Mouse (Mus musculus): ENCODE results near the gene Ndst2.
"Not testable (repeated sequence)": the region's sequence is repeated elsewhere in the genome, so short reads cannot be mapped to it uniquely, and the experiment has no call there.

Ndst2 gene

GRCm38 (mm10) chr14:20737306-20737705, 2.9 kb upstream of the Ndst2 start:
- DNase-seq, result peak; percentile 72 to 85

DNA sequence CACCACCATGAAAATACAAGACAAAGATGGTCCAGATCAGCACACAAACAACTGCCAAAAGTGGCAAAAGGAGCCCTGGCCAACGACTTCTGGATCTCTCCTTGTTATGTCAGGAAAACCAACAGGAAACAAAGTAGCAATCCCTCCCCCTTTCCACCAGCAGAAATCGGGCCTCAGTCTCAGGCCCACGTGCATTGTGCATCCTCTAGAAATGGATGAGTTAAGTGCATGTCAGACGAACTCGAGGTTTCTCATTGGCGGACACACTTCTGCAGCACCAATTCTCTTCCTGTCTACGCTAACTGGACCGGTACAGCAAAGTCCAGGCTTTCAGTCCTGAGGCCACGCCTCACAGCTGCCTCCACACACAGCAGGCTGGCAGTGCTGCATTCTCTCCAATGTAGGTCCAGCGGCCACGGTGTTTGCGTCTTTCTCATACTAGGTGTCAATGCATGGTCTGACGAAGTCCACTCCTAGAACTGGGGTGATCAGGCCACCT, 1.6 kb upstream of the Ndst2 start:
- DNase-seq, result no peak

GRCm38 (mm10) chr14:20735052-20735451, 690 bp upstream of the Ndst2 start:
- DNase-seq, result no peak

- DNase-seq, result no peak
Observed at GRCm38 (mm10) chr14:20733041-20733951, 1.1 kb downstream of the Ndst2 start.

- no peak for DNase-seq
Observed at GRCm38 (mm10) chr14:20730853-20731602, 3.3 kb downstream of the Ndst2 start.

- no peak for DNase-seq
Observed at GRCm38 (mm10) chr14:20729871-20730270, 4.5 kb downstream of the Ndst2 start.

DNA sequence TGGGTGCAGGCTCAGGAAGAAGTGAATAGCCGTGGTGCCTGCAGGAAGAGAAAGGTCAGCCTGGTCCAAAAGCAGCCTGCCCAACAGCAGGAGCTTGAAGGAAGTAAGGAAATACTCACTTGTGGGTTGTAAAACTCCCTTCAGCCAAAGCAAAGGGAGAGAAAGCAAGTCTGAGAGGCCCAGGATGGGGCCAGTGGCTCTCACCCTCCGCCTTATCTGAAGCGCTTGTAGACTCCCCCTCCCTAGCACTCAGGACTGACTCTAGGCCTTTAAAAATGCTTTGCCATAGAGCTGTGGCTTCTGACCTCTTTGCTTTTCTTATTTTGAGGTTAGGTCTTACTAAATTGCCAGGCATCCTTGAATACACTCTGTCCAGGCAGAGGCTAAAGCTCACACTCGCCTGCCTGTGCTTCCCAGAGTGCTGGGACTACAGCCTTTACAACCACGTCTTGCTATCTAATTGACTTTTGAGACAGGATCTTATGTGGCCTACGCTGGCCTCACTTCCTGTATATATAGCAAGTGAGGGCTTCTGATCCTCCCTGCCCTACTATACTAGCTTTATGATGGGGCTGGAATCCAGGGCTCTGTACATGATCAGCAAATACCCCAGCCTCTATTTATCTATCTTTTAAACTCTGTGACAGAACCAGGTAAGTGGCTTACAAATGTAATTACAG, 8.6 kb downstream of the Ndst2 start:
- no peak for DNase-seq

DNA sequence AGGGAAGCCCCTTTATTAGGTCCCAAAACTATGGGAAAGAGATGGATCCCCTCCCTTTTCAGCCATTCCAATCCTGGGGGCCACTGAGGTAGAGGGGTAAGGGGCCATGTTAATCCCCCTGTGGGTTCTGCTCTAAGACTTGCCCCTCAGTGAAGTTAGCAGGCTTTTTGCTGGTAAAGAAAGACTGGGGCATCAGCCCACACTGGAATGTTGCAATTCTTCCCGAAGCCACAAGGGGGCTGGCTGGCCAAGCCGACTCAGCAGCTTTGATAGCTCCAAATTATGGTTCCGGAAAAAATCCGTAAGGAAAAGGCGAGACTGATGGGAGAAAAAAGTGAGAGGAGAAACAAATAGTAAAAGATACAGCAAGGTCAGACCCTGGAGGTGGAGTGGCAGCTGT, 10.3 kb downstream of the Ndst2 start:
- peak; percentile 72 to 76 for DNase-seq

- DNase-seq, result no peak
Observed at GRCm38 (mm10) chr14:20723006-20723405, 11.4 kb downstream of the Ndst2 start.

DNA sequence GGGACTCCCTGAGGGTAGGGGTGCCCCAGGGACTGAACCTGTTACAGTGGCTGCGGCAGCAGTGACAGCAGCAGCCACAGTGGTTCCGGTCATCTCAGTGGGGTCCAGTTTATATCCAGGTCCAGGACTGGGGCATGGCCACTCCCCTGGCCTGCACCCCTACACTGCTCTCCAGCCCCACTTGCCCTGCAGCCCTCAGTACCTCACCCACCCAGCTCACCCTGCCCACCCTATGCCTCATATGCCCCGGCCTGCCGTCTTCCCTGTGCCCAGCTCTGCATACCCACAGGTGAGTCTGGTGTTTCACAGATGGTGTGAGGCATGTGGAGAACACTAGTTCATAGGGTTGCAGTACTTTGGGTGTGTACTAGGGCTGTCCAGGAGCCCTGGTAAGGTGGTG, 13.0 kb downstream of the Ndst2 start:
- DNase-seq, result no peak

DNA sequence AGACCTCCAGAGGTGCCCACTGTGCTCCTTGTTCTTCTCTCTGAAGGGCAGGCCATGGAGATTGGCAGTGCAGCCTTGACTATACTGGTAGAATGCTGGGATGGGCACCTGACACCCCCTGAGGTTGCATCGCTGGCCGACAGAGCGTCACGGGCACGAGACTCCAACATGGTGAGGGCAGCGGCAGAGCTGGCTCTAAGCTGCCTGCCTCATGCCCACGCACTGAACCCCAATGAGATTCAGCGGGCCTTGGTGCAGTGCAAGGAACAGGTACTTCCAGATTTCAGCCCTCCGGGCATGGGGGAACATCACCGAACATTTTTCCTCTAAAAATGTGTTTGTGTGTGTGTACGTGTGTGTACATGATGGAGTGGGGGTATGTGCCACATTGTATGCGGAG, 14.6 kb downstream of the Ndst2 start:
- no peak for DNase-seq

- DNase-seq, result no peak
Observed at GRCm38 (mm10) chr14:20718443-20718842, 15.9 kb downstream of the Ndst2 start.

DNA sequence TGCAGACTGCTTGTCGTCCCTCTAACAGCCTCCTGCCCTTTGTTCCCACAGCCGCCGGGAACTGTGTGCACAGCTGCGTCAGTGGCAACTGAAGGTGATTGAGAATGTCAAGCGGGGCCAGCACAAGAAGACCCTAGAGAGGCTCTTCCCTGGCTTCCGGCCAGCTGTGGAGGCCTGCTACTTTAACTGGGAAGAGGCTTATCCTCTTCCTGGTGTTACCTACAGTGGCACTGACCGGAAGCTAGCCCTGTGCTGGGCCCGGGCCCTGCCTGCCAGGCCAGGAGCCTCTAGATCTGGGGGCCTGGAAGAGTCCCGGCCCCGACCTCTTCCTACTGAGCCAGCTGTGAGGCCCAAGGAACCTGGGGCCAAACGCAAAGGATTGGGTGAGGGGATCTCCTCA, 20.5 kb downstream of the Ndst2 start:
- no peak for DNase-seq

DNA sequence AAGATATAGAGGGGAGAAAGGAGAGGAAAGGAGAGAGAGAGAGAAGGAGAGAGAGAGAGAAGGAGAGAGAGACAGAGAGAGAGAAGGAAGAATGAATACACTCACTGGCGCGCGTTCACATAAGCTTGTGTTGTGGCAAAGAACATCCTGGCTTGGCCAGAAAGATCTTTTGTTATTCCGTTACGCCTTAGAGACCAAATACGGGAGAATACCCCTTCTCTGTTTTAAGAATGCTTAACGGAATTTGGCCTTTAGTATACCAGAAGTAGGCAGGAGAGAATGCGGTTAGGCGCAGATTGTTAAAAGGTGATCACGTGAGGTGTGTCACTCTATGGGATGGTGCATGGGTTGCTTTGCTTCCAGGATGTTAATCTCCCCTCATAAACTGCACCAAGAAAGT, 26.1 kb downstream of the Ndst2 start:
- DNase-seq, result no peak

DNA sequence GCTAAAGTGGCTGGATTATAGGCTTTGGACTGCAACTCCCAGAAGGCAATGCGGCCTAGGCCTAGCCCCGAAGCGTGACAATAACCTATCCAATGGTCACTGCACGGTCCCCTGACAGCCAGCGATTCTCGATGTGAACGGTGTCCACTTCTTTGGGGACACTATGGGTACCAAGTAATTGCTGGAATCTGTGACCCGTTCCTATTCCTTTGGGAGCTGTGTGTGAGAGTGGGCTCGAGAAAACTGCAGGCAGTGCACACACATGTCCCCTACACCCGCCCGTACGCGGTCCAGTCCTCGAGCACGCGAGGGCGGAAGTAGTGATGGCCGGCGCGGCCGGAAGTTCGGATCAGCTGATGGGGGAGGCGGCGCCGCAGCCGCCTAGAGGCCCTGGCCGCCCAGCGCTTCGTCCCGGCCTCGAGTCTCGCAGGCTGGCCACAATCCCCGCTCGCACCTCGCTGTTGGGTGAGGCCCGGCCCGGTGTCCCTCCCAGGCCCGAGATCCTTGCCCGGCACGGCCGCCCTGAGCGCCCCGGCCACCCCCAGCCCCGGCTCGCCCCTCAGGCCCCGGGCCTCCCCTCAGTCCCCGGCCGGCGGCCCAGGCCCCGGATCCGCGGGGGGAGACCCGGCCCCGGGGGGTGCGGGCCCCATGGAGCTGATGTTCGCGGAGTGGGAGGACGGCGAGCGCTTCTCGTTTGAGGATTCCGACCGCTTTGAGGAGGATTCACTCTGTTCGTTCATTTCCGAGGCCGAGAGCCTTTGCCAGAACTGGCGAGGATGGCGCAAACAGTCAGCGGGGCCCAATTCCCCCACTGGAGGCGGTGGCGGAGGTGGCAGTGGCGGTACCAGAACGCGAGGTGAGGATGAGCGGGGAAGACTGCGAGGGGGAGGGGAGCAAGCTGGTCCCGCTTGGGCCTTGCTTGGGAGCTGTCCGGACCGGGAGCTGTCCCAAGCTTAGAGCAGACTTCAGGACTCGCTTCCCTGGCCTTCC, 26.9 kb downstream of the Ndst2 start, which contains the start of gene Zswim8:
Zswim8 (plus strand) TSS at position 352 of the 990 bp plus-strand sequence.
- DNase-seq, result peak; percentile 89 to 96

GRCm38 (mm10) chr14:20703461-20703860, 30.9 kb downstream of the Ndst2 start:
- DNase-seq, result not testable (repeated sequence)

DNA sequence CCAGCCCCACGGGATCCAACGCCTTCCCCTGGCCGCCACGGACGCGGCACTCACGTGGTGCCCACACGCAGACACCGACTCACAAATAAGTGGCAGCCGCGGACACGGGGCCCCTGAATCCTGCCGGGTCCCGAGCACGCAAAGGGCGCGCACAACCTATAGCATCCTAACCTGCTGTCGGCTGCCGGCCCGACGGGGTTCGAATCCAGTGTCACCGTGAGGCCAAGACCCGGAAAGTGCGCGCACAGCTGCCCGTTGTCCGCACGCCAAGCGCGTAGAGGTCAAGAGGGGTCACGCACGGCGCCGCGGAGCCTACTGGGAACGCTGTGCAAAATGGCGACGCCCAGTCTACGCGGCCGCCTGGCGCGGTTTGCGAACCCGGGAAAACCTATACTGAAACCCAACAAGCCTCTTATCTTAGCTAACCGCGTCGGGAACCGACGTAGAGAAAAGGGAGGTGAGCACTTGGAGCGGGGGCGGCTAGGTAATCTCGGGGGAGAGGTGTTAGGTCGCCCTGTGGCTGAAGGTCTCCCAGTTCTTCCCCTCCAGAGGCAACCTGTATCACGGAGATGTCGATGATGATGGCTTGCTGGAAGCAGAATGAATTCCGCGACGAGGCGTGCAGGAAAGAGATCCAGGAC, 31.5 kb downstream of the Ndst2 start, which contains the start of gene Chchd1:
Chchd1 (plus strand) TSS at position 266 of the 641 bp plus-strand sequence.
- DNase-seq, result peak; percentile 94

GRCm38 (mm10) chr14:20702096-20702740, 32.1 kb downstream of the Ndst2 start:
- no peak for DNase-seq

DNA sequence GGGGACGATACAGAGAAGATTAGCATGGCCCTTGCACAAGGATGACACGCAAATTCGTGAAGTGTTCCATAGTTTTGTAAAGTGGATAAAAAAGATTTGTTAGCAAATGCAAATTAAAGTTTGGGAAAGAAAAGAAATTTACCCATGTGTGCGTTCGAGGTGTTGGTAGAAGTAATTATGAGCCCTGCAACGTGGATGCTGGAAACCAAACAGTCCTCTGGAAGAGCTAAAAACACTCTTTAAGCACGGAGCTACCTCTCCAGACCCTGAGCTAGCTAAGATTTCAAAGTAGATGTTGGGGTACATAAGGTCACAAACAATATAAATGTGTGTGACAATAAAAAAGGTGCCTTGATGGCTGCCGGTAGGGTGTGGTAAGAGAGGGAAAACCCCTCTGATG, 32.8 kb downstream of the Ndst2 start:
- DNase-seq, result no peak

GRCm38 (mm10) chr14:20700362-20700761, 34.0 kb downstream of the Ndst2 start:
- DNase-seq, result no peak

GRCm38 (mm10) chr14:20698515-20698914, 35.8 kb downstream of the Ndst2 start:
- DNase-seq, result no peak

Data from kidney, postnatal 25 days (tissue).